Mouse (Mus musculus) ES-Bruce4 (cell line): Measurements from ENCODE around the gene Cntn4.

ENCODE experiments used
- CTCF ChIP-seq: IDR thresholded peaks from one replicate; pipeline ENCODE4 v1.8.1; 2011; ENCODE audit warnings: low read depth, low read length
- EP300 ChIP-seq: IDR thresholded peaks from 2 replicates; pipeline ENCODE4 v1.6.1; 2011; ENCODE audit warnings: low read depth, low read length; ENCODE audit not compliant: insufficient read depth

DNA sequence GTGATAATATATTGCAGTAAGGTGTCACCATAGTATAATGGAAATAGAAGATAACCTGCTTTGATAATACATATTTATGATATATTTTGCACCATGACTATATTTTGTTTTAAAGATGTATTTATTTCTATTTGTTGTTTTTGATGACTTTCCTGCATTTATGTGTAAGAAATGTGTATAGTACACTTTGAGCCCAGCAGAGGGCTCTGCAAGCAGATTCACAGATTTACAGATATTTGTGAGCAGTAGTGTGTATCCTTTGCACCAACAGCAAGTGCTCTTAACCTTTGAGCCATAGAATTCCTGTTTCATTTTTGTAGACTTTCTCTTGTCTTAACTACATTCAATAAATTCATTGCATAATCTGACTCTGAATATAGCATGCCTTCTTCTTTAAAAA lies 10.7 kb downstream of the Cntn4 start:
- TF ChIP-seq CTCF (no peak), EP300 (no peak)
